Mouse (Mus musculus) heart, adult 2 months (tissue): ENCODE measurements at regions not wholly inside any gene's neighbourhood (a gene's known extent, or its start where the extent isn't known, plus 50 kb on each side); places are given as distances from the start of the nearest gene placed in this dataset.

Experiments used
- DNase-seq, 2 experiments: peaks; one replicate each; pipeline ENCODE4 v3.0.0; 2021
- H3K27ac ChIP-seq: fragments of 200-600 bp; 2 replicates; pipeline ENCODE4 v1.8.1; 2022
- H3K27me3 ChIP-seq: fragments of 200-500 bp; 2 replicates; pipeline ENCODE4 v1.6.1; 2012; ENCODE audit warnings: mild to moderate bottlenecking, low read length, inconsistent platforms, mixed read lengths; ENCODE audit not compliant: control insufficient read depth, insufficient read depth
- H3K36me3 ChIP-seq: fragments of 200-500 bp; 2 replicates; pipeline ENCODE4 v1.6.1; 2012; ENCODE audit warnings: low read length, inconsistent platforms; ENCODE audit not compliant: control insufficient read depth, insufficient read depth
- H3K4me1 ChIP-seq: fragments of 200-500 bp; 2 replicates; pipeline ENCODE4 v1.6.1; 2011; ENCODE audit warnings: low read length; ENCODE audit not compliant: control insufficient read depth, insufficient read depth
- H3K4me3 ChIP-seq: fragments of 200-600 bp; 2 replicates; pipeline ENCODE4 v1.8.1; 2022
- H3K79me2 ChIP-seq: fragments of 200-500 bp; replicated peaks from 2 replicates; pipeline ENCODE4 v1.6.1; 2012; ENCODE audit warnings: mild to moderate bottlenecking, inconsistent platforms, low read length, moderate library complexity, mixed read lengths; ENCODE audit not compliant: control insufficient read depth, insufficient read depth
- H3K9ac ChIP-seq: fragments of 200-500 bp; 2 replicates; pipeline ENCODE4 v1.6.1; 2012; ENCODE audit warnings: low read depth, mild to moderate bottlenecking, control low read depth, inconsistent platforms, low read length, mixed read lengths
- CTCF ChIP-seq: fragments of 200-600 bp; IDR thresholded peaks from 2 replicates; pipeline ENCODE4 v1.8.1; 2022; ENCODE audit warnings: antibody characterized with exemption, mild to moderate bottlenecking, moderate library complexity
- EP300 ChIP-seq: fragments of 200-500 bp; IDR thresholded peaks from 2 replicates; pipeline ENCODE4 v1.6.1; 2011; ENCODE audit warnings: low read depth, low read length, control low read depth; ENCODE audit not compliant: insufficient read depth
- POLR2A ChIP-seq: fragments of 200-500 bp; IDR thresholded peaks from 2 replicates; pipeline ENCODE4 v1.6.1; 2011; ENCODE audit warnings: mild to moderate bottlenecking, low read depth, low read length, control low read depth; ENCODE audit not compliant: insufficient read depth
- WGBS: fragments of 180-500 bp; shearing (Covaris S2); methylation state at CpG from one replicate; pipeline ENCODE4 v1.1.7; 2018; 5-methylcytosine and 5-hydroxymethylcytosine counted together
- intact Hi-C: fragments of 180-260 bp; cut with DNase I; formaldehyde crosslinking; loops from one replicate; pipeline ENCODE4 v1.15.1; 2025

- Histone ChIP-seq H3K4me3 (no peak overlapping the region), H3K27ac (no peak overlapping the region), H3K9ac (no peak overlapping the region), H3K36me3 (no peaks in the 10 kb centered on the region), H3K79me2 (no peaks in the 10 kb centered on the region), H3K4me1 (0 out of 2 replicates have a peak, but pooled peaks cover 1% of the 10 kb centered on the region), H3K27me3 (no peaks in the 10 kb centered on the region)
- intact Hi-C loops: no loop called here
- DNase-seq: no peak
- WGBS: 34% methylated on average over 8 of the region's 8 CpGs
- TF ChIP-seq EP300 (no peak), CTCF (no peak), POLR2A (no peak)
These were observed 227.2 kb downstream of the Kcnrg start for GRCm38 (mm10) chr14:61834291-61834936.

GRCm38 (mm10) chr14:61835729-61836128 lies 228.5 kb downstream of the Kcnrg start:
- Histone ChIP-seq H3K4me1 (0 out of 2 replicates have a peak, but pooled peaks cover 1% of the 10 kb centered on the region), H3K27me3 (no peaks in the 10 kb centered on the region), H3K27ac (no peak overlapping the region), H3K79me2 (no peaks in the 10 kb centered on the region), H3K36me3 (no peaks in the 10 kb centered on the region), H3K4me3 (no peak overlapping the region), H3K9ac (no peak overlapping the region)
- DNase-seq: no peak
- intact Hi-C loops: no loop called here
- TF ChIP-seq CTCF (no peak), EP300 (no peak), POLR2A (no peak)
- 38% methylated on average over 6 of the region's 6 CpGs for WGBS

GRCm38 (mm10) chr14:61836231-61836630 lies 229.0 kb downstream of the Kcnrg start:
- Histone ChIP-seq H3K4me3 (no peak overlapping the region), H3K79me2 (no peaks in the 10 kb centered on the region), H3K27ac (no peak overlapping the region), H3K9ac (no peak overlapping the region), H3K27me3 (no peaks in the 10 kb centered on the region), H3K36me3 (no peaks in the 10 kb centered on the region), H3K4me1 (0 out of 2 replicates have a peak, but pooled peaks cover 1% of the 10 kb centered on the region)
- 81% methylated on average over 6 of the region's 6 CpGs for WGBS
- intact Hi-C loops: no loop called here
- no peak for DNase-seq
- no peak for TF ChIP-seq EP300

- WGBS: 55% methylated on average over 4 of the region's 4 CpGs
- Histone ChIP-seq H3K9ac (no peak overlapping the region), H3K4me3 (no peak overlapping the region), H3K36me3 (no peaks in the 10 kb centered on the region), H3K27me3 (no peaks in the 10 kb centered on the region), H3K27ac (no peak overlapping the region), H3K79me2 (no peaks in the 10 kb centered on the region), H3K4me1 (0 out of 2 replicates have a peak, but pooled peaks cover 1% of the 10 kb centered on the region)
- intact Hi-C loops: no loop called here
- no peak for DNase-seq
- TF ChIP-seq EP300: no peak
- no peak for TF ChIP-seq POLR2A
- TF ChIP-seq CTCF: no peak
These were observed 229.7 kb downstream of the Kcnrg start for GRCm38 (mm10) chr14:61836965-61837364.

GRCm38 (mm10) chr14:61837851-61838250 lies 230.6 kb downstream of the Kcnrg start:
- TF ChIP-seq EP300 (no peak), CTCF (no peak), POLR2A (no peak)
- Histone ChIP-seq H3K27ac (no peak overlapping the region), H3K4me1 (0 out of 2 replicates have a peak, but pooled peaks cover 1% of the 10 kb centered on the region), H3K4me3 (no peak overlapping the region), H3K9ac (no peak overlapping the region), H3K27me3 (no peaks in the 10 kb centered on the region), H3K79me2 (no peaks in the 10 kb centered on the region), H3K36me3 (no peaks in the 10 kb centered on the region)
- 42% methylated on average over 8 of the region's 8 CpGs for WGBS
- intact Hi-C loops: no loop called here
- DNase-seq: no peak

- Histone ChIP-seq H3K9ac (no peak overlapping the region), H3K27me3 (no peaks in the 10 kb centered on the region), H3K4me3 (no peak overlapping the region), H3K27ac (no peak overlapping the region), H3K79me2 (no peaks in the 10 kb centered on the region), H3K36me3 (no peaks in the 10 kb centered on the region), H3K4me1 (no peaks in the 10 kb centered on the region)
- DNase-seq: no peak
- 86% methylated on average over 4 of the region's 4 CpGs for WGBS
- intact Hi-C loops: no loop called here
- TF ChIP-seq CTCF: no peak
- no peak for TF ChIP-seq EP300
- no peak for TF ChIP-seq POLR2A
These were observed 235.2 kb downstream of the Kcnrg start for GRCm38 (mm10) chr14:61842476-61842875.
